Mouse (Mus musculus): Measurements from ENCODE around the gene Tshz3. TPM values are rescaled to one million over a fixed set of nuclear protein-coding genes. Genes with fewer than 3 reads are reported as not detected.

The Tshz3 gene
- polyA plus RNA-seq (2017; shearing (Covaris generic)): 0.17 TPM

GRCm38 (mm10) chr7:36697856-36698588, at the start of gene Tshz3:
Gene Tshz3 (plus strand): TSS chr7:36698118.

All from activated CD4-positive, CD25-positive, alpha-beta regulatory T cell, adult 9 weeks (primary cell).